Mouse (Mus musculus): ENCODE results near the gene Fam49a.
"Not testable (repeated sequence)": the region's sequence is repeated elsewhere in the genome, so short reads cannot be mapped to it uniquely, and the experiment has no call there.

The Fam49a gene

DNA sequence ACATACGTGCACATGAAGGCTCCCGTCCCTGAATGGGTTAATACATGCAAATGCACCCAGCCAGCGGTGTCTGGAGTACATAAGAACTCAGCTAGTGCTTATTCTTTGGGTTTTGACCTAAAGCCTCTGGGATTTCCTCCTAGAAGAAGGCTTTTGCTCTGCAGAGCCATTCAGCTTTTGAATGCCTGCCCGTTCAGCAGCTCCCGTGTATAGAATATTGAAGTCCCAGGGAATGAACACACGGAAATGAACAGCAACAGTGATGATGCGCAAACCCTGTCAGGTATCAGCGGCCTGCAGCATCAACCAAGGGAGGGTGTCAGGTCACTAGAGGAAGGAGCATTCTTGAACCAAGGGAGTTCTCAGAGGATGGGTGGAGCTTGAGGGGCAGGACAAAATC lies 52.4 kb downstream of the Fam49a start:
- DNase-seq (ENCODE audit: low spot score): no peak

DNA sequence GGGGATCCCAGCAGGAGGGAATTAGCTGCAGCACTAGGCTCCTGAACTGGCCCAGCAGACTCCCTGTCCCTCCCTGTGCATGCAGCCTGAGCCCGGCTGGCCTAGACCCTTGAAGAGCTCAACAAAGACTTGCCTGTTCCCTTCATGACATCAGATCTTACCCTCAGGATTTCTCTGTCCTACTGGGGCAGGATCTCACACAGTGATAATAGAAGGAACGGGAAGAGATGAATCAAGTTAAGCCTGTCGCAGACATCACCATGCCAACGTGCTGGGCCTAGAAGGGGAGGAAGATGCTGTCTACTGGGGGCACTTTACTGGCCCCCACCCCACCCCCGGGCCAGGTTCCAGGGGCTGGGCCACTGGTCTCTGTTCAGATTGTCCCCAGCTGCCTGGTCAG lies 53.1 kb downstream of the Fam49a start:
- DNase-seq (ENCODE audit: low spot score): no peak

GRCm38 (mm10) chr12:12316956-12317355 lies 55.0 kb downstream of the Fam49a start:
- DNase-seq (ENCODE audit: low spot score): peak; percentile 51

DNA sequence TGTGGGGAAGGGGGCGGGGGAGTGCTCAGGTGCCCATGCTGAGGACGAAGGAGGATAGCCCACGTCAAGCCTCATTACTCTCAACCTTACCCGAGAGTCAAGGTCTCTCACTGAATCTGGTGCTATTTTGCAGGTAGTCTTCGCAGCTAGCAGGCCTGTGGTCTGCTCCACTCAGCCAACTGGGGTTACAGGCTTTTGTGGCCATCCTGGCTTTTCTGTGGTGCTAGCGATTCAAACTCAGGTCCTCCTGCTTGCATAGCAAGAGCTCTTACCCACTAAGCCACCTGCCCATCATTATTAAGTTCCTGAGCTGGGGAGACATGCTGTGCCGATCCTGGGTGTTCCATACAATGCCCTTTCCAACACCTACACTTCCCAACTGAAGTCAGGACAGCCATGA lies 55.7 kb downstream of the Fam49a start:
- DNase-seq (ENCODE audit: low spot score): no peak

- no peak for DNase-seq (ENCODE audit: low spot score)
These were observed 56.3 kb downstream of the Fam49a start for GRCm38 (mm10) chr12:12318140-12318734.

DNA sequence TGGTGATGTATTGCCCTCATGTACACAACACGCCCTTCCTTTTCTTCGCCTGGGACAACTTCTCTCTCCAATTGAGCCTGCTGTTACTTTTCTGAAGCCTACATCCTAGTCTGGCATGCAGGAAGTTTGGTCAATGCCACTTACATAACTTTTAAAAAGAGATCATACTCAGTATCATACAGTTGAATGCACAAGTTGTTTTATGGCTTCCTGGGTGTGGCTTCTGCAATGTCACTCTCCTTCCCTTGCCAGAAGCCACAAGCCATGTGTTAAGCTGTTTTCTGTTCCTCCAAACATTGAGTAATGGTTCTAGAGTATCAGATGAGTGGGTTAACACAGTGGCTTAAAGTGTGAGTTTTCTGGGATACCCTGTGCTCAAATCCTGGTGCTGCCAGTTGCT lies 58.8 kb downstream of the Fam49a start:
- DNase-seq (ENCODE audit: low spot score): no peak

DNA sequence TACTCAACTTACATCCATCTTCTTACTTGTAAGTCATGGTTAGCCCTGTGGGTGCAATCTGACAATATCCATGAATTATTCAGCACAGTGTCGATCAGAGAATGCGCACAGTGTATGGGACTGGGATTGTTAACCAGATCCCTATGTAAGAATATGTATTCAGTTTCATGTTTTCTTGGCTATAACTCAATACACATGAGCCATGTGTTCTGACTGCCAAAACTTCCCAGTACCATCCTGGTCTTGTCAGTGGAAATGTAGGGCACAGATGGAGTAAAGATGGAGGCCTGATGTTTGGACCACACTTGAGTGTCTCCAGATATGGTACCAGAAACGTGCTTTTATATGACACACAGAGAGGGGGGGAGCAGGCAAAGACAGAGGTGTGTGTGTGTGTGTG lies 59.2 kb downstream of the Fam49a start:
- no peak for DNase-seq (ENCODE audit: low spot score)

DNA sequence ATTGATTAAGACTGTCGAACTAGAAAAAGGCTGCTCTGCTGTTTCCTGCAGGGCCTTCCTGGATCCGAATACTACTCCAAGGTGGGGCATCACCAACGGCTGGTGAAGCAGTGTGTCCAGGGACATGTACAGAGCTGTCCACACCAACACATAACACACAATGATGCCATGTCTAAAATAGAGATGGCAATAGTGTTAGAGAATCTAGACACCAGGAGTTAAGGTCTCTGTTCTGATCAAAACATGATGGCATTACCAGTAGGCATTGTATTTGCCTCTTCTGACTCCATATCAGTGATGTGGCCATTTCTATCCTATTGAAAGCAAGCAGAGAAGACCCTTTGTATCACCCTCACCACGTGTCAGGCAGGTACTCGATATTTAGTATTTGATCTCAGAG lies 61.1 kb downstream of the Fam49a start:
- DNase-seq (ENCODE audit: low spot score): no peak

GRCm38 (mm10) chr12:12323616-12324223 lies 61.8 kb downstream of the Fam49a start:
- DNase-seq (ENCODE audit: low spot score): peak; percentile 94

DNA sequence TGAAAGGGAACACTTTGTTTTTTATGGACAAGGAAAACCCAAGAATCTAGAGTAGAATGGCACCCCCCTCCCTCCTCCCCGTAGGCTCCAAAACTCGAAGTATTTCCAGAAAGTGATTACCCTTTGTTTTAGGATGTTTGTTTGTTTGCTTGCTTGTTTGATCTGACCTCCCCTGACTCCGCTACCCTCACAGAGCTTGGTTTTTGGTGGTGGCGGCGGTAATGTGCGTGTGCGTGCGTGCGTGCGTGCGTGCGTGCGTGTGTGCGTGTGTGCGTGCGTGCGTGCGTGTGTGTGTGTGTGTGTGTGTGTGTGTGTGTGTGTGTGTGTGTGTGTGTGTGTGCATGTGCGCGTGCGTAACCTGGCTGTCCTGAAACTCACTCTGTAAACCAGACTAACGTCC lies 62.3 kb downstream of the Fam49a start:
- DNase-seq (ENCODE audit: low spot score): not testable (repeated sequence)

GRCm38 (mm10) chr12:12333526-12334310 lies 71.8 kb downstream of the Fam49a start:
- DNase-seq (ENCODE audit: low spot score): no peak

DNA sequence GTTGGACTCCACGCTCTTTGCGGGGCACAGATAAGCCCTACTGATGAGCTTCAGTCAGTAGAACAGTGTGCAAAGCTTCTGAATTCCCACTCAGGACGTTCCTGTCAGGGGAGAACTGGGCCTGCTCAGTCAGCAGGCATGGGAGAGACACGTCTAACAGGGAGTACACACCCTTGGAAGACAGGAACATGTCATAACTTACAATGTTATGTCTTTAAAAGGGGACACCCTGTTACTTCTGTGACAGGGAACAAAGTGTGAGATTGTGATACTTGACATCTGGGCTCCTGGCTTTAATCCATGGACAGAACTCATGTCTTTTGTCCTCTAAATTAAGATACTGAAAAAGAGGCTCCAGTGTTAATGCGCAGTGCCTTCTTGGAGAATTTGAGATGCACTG lies 72.5 kb downstream of the Fam49a start:
- no peak for DNase-seq (ENCODE audit: low spot score)

DNA sequence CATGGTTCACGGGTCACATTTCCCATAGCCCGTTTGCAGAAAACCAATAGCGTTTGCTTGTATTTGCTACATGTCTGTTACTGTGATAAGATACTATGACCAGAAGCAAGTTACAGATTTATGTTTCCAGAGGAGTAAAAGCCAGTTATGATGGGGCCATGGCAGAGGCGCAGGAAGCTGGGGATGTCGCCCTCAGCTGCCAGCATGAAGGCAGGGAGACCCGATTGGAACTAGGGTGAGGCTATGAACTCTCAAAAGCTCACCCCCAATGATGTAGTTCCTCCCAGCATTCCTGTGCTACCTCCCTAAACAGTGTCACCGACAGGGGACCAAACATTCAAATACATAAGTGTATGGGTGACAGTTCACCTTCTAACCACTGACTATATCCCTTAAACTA lies 73.6 kb downstream of the Fam49a start:
- no peak for DNase-seq (ENCODE audit: low spot score)

DNA sequence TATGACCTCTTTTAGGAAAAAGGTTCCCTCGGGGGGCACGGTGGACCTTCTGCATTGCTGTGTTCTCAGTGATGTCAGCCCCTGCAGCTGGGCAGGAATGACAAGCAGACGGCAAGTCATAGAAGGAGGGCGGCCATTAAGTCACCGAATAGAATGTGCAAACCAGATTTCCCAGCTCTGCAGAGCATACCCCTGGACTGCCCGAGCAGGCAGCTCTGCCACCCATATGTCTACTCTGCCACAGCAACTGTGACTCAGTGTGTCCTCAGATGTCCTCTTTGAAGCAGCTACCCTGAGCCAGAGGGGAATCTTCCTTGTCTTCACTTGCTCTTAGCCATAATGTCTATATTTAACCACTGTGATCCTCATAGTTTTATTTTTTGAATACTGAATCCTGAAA lies 75.4 kb downstream of the Fam49a start:
- DNase-seq (ENCODE audit: low spot score): no peak

GRCm38 (mm10) chr12:12343320-12343719 lies 81.4 kb downstream of the Fam49a start:
- no peak for DNase-seq (ENCODE audit: low spot score)

DNA sequence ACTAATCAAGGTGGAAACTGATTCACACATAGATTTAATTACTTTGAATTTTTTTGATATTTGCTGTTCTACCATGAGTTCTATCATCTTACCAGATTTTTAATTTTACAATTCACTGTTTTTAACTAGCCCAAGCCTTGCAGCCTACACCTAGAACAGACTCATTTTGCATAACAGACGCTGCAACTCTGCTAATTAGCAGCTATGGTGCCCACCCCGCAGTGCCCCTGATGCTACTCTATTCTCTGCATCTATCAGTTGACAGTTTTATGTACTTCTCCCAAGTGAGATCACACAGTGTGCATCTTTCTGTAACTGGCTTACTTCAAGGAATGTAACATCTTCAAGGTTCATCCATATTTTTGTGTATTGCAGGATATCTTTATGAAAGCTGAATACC lies 86.7 kb downstream of the Fam49a start:
- no peak for DNase-seq (ENCODE audit: low spot score)

DNA sequence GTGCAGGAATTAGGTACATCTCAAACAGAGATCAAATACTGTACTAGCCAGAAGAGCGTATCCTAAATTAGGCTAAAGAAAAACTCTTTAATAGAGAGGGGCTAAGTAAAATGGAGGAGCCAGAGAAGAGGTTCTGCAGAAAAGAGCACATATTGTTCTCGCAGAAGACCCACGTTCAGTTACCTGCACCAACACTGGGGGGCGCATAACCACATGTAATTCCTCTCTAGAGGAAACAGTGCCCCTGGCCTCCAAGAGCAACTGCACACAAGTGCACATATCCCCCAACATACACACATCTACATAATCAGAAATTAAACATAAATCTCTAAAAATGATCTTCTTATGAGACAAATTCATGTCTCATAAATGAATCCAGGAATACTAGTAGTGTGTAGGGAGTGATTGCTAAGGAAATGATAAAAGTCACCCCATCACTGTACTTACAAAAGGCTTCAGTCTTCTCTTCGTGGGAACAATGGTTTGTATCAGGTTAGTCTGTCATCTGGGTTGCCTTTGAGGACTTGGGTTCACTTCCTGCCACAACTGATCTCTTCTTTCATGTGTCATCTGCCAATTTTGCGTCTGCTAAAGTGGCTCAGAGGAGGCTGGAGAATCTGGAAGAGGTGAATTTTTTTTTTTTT lies 87.8 kb downstream of the Fam49a start:
- DNase-seq (ENCODE audit: low spot score): no peak

GRCm38 (mm10) chr12:12351816-12352552 lies 90.0 kb downstream of the Fam49a start:
- no peak for DNase-seq (ENCODE audit: low spot score)

- DNase-seq (ENCODE audit: low spot score): no peak
These were observed 92.2 kb downstream of the Fam49a start for GRCm38 (mm10) chr12:12354115-12354653.

- no peak for DNase-seq (ENCODE audit: low spot score)
These were observed 94.1 kb downstream of the Fam49a start for GRCm38 (mm10) chr12:12356048-12356447.

DNA sequence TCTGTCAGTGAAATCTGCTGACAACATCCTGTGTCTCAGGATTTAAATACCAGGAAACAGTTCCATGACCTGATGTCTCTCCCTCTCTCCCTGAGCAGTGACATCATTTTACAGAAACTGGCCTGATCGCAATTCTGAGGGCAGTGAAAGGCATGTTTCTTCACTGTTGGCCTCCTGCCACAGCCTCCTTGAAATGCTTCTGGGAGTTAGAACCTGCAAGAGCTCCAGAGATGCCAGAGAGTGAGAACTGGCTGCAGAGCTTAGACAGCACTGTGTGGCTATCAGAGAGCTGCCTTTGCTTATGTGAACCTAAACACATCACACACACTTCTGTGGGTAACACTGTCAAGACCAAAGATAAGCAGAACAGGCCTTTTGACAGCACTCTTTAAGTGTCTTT lies 94.5 kb downstream of the Fam49a start:
- no peak for DNase-seq (ENCODE audit: low spot score)

- no peak for DNase-seq (ENCODE audit: low spot score)
These were observed 95.0 kb downstream of the Fam49a start for GRCm38 (mm10) chr12:12356946-12357345.
